Mouse (Mus musculus) testis, adult 2 months (tissue): ENCODE data around the gene Kitl.

Source experiments
- CTCF ChIP-seq: fragments of 200-500 bp; IDR thresholded peaks from 2 replicates; pipeline ENCODE4 v1.5.1; 2012; ENCODE audit warnings: low read depth, mild to moderate bottlenecking, inconsistent platforms, low read length, moderate library complexity; ENCODE audit not compliant: control insufficient read depth, insufficient read depth, insufficient replicate concordance
- POLR2A ChIP-seq: fragments of 200-500 bp; IDR thresholded peaks from 2 replicates; pipeline ENCODE4 v1.6.1; 2012; ENCODE audit warnings: low read depth, mild to moderate bottlenecking, inconsistent platforms, low read length, moderate library complexity; ENCODE audit not compliant: control insufficient read depth

DNA sequence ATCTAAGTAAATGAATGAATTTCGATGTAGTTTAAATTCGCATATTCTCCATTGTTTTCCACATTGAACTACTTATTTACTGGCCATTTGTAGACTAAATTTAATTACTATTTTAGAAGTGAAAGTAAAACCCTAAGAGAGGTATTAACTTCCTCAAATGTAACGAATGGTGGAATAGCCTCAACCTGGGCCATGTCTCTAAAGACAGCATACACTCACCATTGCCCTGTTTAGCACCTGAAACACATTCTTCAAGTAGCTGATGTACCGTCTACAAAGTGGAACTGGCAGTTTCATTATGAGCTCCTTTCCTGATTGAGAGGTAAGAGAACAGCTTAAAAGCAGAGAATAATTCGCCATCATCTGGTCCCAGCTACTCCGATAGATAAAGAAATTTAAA is 132.7 kb downstream of the Kitl start:
- TF ChIP-seq CTCF (no peak), POLR2A (no peak)
